28 mouse cellular contexts compared by ENCODE assay signal in the genomic region with DNA sequence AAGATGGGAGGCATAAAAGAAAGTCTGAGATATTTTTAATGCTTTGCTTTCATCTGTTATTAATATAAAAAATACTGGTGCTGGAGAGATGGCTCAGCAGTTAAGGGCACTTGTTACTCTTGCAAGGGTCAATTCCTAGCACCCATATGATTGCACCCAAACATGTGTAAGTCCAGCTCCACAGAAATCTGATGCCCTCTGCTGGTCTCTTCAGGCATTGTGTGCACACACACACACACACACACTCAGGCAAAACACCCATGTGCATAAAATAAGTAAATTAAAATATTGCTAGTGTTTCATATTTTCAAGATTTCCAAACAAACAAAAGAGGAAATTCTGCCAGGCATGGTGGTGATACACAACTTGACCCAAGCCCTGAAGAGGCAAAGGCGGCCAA. TPM values are rescaled to one million over a fixed set of nuclear protein-coding genes. Genes with fewer than 3 reads are reported as not detected.
DNase-seq lines count a peak whose midpoint lies in the region; ATAC-seq and TF ChIP-seq lines count a peak whose summit lies in the region.
"Had no signal": no experiment of that assay in that cellular context is flagged by ENCODE, and none has a peak within 500 bp of the region (broad histone marks: within the 10 kb centered on the region; RNA-seq: fewer than 3 reads in every experiment).

No protein-coding gene starts in this region.

- no peak overlapping the region for H3K4me3 ChIP-seq in forebrain, postnatal 0 days (ENCODE audit: low read depth, low read length)
- H3K4me3 ChIP-seq in forebrain, embryonic 11.5 days (ENCODE audit: low read depth, low read length): no peak overlapping the region
- no peak overlapping the region for H3K4me3 ChIP-seq in kidney, postnatal 0 days (replicated peaks; ENCODE audit: low read depth, low read length)
- no peak overlapping the region for H3K4me3 ChIP-seq in kidney, embryonic 16.5 days (ENCODE audit: low read length)
- H3K4me3 ChIP-seq in midbrain, postnatal 0 days (ENCODE audit: low read depth, low read length): no peak overlapping the region
- H3K4me3 ChIP-seq in midbrain, embryonic 16.5 days (ENCODE audit: low read depth, low read length): no peak overlapping the region
- H3K4me3 ChIP-seq: forebrain, embryonic 13.5 days; gastrocnemius, adult 2 months; hindbrain, embryonic 10.5 days; limb, embryonic 10.5 days; megakaryocyte, embryonic 14.5 days; midbrain, embryonic 13.5 days; neural tube, embryonic 12.5 days had no signal

- no peak overlapping the region for H3K4me2 ChIP-seq in forebrain, postnatal 0 days (ENCODE audit: low read depth)
- no peak overlapping the region for H3K4me2 ChIP-seq in forebrain, embryonic 11.5 days (ENCODE audit: low read depth, low read length, severe bottlenecking)
- H3K4me2 ChIP-seq in kidney, postnatal 0 days (ENCODE audit: low read length): no peak overlapping the region
- H3K4me2 ChIP-seq in kidney, embryonic 16.5 days (replicated peaks; ENCODE audit: low read depth, low read length): no peak overlapping the region
- H3K4me2 ChIP-seq in midbrain, postnatal 0 days (ENCODE audit: low read depth, low read length, poor library complexity, severe bottlenecking): no peak overlapping the region
- H3K4me2 ChIP-seq in midbrain, embryonic 16.5 days (ENCODE audit: low read length): no peak overlapping the region
- H3K4me2 ChIP-seq: forebrain, embryonic 13.5 days; midbrain, embryonic 13.5 days; neural tube, embryonic 12.5 days had no signal

- H3K27ac ChIP-seq in forebrain, postnatal 0 days (ENCODE audit: low read depth, low read length): no peak overlapping the region
- H3K27ac ChIP-seq in forebrain, embryonic 11.5 days (ENCODE audit: low read depth, low read length): no peak overlapping the region
- H3K27ac ChIP-seq in kidney, postnatal 0 days: no peak overlapping the region
- H3K27ac ChIP-seq in kidney, embryonic 16.5 days (ENCODE audit: low read length): no peak overlapping the region
- H3K27ac ChIP-seq in midbrain, postnatal 0 days (ENCODE audit: low read depth, low read length): no peak overlapping the region
- H3K27ac ChIP-seq in midbrain, embryonic 16.5 days (ENCODE audit: low read length): no peak overlapping the region
- H3K27ac ChIP-seq: forebrain, embryonic 13.5 days; gastrocnemius, adult 2 months; hindbrain, embryonic 10.5 days; limb, embryonic 10.5 days; midbrain, embryonic 13.5 days; neural tube, embryonic 12.5 days had no signal

- no peak for ATAC-seq in forebrain, postnatal 0 days
- ATAC-seq in forebrain, embryonic 11.5 days (replicated peaks; ENCODE audit: low FRiP score): no peak
- no peak for ATAC-seq in kidney, postnatal 0 days (replicated peaks; ENCODE audit: low FRiP score, low read depth)
- no peak for ATAC-seq in kidney, embryonic 16.5 days (ENCODE audit: low FRiP score, low TSS enrichment)
- no peak for ATAC-seq in midbrain, postnatal 0 days (ENCODE audit: low FRiP score)
- ATAC-seq in midbrain, embryonic 16.5 days: no peak
- ATAC-seq: forebrain, embryonic 13.5 days; midbrain, embryonic 13.5 days had no signal

- WGBS in forebrain, postnatal 0 days: 100% methylated on average over 1 of the region's 1 CpGs
- 89% methylated on average over 1 of the region's 1 CpGs for WGBS in forebrain, embryonic 11.5 days
- WGBS in kidney, postnatal 0 days: 100% methylated on average over 1 of the region's 1 CpGs
- WGBS in kidney, embryonic 16.5 days: 100% methylated on average over 1 of the region's 1 CpGs
- 100% methylated on average over 1 of the region's 1 CpGs for WGBS in midbrain, postnatal 0 days
- 100% methylated on average over 1 of the region's 1 CpGs for WGBS in midbrain, embryonic 16.5 days

- H3K9me3 ChIP-seq in forebrain, postnatal 0 days (ENCODE audit: low read length): no peaks in the 10 kb centered on the region
- no peaks in the 10 kb centered on the region for H3K9me3 ChIP-seq in forebrain, embryonic 11.5 days (ENCODE audit: control insufficient read depth, low read length)
- no peaks in the 10 kb centered on the region for H3K9me3 ChIP-seq in kidney, postnatal 0 days (replicated peaks; ENCODE audit: low read length)
- H3K9me3 ChIP-seq in kidney, embryonic 16.5 days (ENCODE audit: low read length): no peaks in the 10 kb centered on the region
- H3K9me3 ChIP-seq in midbrain, postnatal 0 days (ENCODE audit: low read length): no peaks in the 10 kb centered on the region
- H3K9me3 ChIP-seq in midbrain, embryonic 16.5 days (replicated peaks; ENCODE audit: control insufficient read depth, low read length, poor library complexity, severe bottlenecking): no peaks in the 10 kb centered on the region
- H3K9me3 ChIP-seq: forebrain, embryonic 13.5 days; hindbrain, embryonic 10.5 days; limb, embryonic 10.5 days; midbrain, embryonic 13.5 days; neural tube, embryonic 12.5 days had no signal

- H3K36me3 ChIP-seq in forebrain, postnatal 0 days (ENCODE audit: insufficient read depth): peaks cover 52% of the 10 kb centered on the region
- H3K36me3 ChIP-seq in forebrain, embryonic 11.5 days (ENCODE audit: control insufficient read depth, insufficient read depth, low read length): peaks cover 19% of the 10 kb centered on the region
- no peaks in the 10 kb centered on the region for H3K36me3 ChIP-seq in kidney, postnatal 0 days (ENCODE audit: insufficient read depth, low read length)
- peaks cover 4% of the 10 kb centered on the region; the same call in 1 of the 2 replicates for H3K36me3 ChIP-seq in kidney, embryonic 16.5 days (ENCODE audit: insufficient read depth, low read length)
- peaks cover 39% of the 10 kb centered on the region for H3K36me3 ChIP-seq in midbrain, postnatal 0 days (ENCODE audit: insufficient read depth, low read length)
- peaks cover 33% of the 10 kb centered on the region for H3K36me3 ChIP-seq in midbrain, embryonic 16.5 days (ENCODE audit: control insufficient read depth, insufficient read depth, low read length)

- H3K4me1 ChIP-seq in forebrain, postnatal 0 days (ENCODE audit: insufficient read depth): no peaks in the 10 kb centered on the region
- H3K4me1 ChIP-seq in forebrain, embryonic 11.5 days (replicated peaks; ENCODE audit: control insufficient read depth, insufficient read depth, low read length): no peaks in the 10 kb centered on the region; the same call in 1 of the 2 replicates
- no peaks in the 10 kb centered on the region for H3K4me1 ChIP-seq in kidney, postnatal 0 days (replicated peaks; ENCODE audit: insufficient read depth, low read length)
- peaks cover 7% of the 10 kb centered on the region for H3K4me1 ChIP-seq in kidney, embryonic 16.5 days (ENCODE audit: insufficient read depth, low read length)
- no peaks in the 10 kb centered on the region for H3K4me1 ChIP-seq in midbrain, postnatal 0 days (ENCODE audit: insufficient read depth, low read length)
- peaks cover 4% of the 10 kb centered on the region; the same call in 1 of the 2 replicates for H3K4me1 ChIP-seq in midbrain, embryonic 16.5 days (ENCODE audit: control insufficient read depth, insufficient read depth, low read length)

- H3K9ac ChIP-seq in forebrain, postnatal 0 days: no peak overlapping the region
- no peak overlapping the region for H3K9ac ChIP-seq in forebrain, embryonic 11.5 days (ENCODE audit: low read length)
- no peak overlapping the region for H3K9ac ChIP-seq in kidney, postnatal 0 days (ENCODE audit: low read depth, low read length)
- no peak overlapping the region for H3K9ac ChIP-seq in kidney, embryonic 16.5 days (replicated peaks; ENCODE audit: low read length)
- no peak overlapping the region for H3K9ac ChIP-seq in midbrain, postnatal 0 days (replicated peaks; ENCODE audit: low read length, poor library complexity, severe bottlenecking)
- H3K9ac ChIP-seq in midbrain, embryonic 16.5 days (ENCODE audit: low read depth, low read length): no peak overlapping the region
- H3K9ac ChIP-seq: forebrain, embryonic 13.5 days; midbrain, embryonic 13.5 days; neural tube, embryonic 12.5 days had no signal

- H3K27me3 ChIP-seq in forebrain, postnatal 0 days (ENCODE audit: insufficient read depth, low read length): no peaks in the 10 kb centered on the region
- H3K27me3 ChIP-seq in forebrain, embryonic 11.5 days (ENCODE audit: control insufficient read depth, insufficient read depth, low read length): no peaks in the 10 kb centered on the region
- no peaks in the 10 kb centered on the region for H3K27me3 ChIP-seq in kidney, postnatal 0 days (ENCODE audit: insufficient read depth, low read length)
- no peaks in the 10 kb centered on the region for H3K27me3 ChIP-seq in kidney, embryonic 16.5 days (ENCODE audit: insufficient read depth, low read length)
- no peaks in the 10 kb centered on the region for H3K27me3 ChIP-seq in midbrain, postnatal 0 days (ENCODE audit: insufficient read depth, low read length)
- no peaks in the 10 kb centered on the region for H3K27me3 ChIP-seq in midbrain, embryonic 16.5 days (ENCODE audit: control insufficient read depth, insufficient read depth, low read depth, low read length)
- H3K27me3 ChIP-seq: forebrain, embryonic 13.5 days; midbrain, embryonic 13.5 days; neural tube, embryonic 12.5 days had no signal

- peak; percentile 57 for TF ChIP-seq CTCF in forebrain, postnatal 0 days (IDR thresholded peaks at IDR 0.05; ENCODE audit: low read depth)
- TF ChIP-seq CTCF in kidney, postnatal 0 days (IDR thresholded peaks at IDR 0.05; ENCODE audit: low read depth): peak; percentile 27; the same call in 1 of the 2 replicates
- TF ChIP-seq CTCF in midbrain, postnatal 0 days (IDR thresholded peaks at IDR 0.05): peak; percentile 60

- no peak for DNase-seq in forebrain, postnatal 0 days
- no peak for DNase-seq in forebrain, embryonic 11.5 days (ENCODE audit: low spot score)
- DNase-seq in kidney, postnatal 0 days (ENCODE audit: low spot score): no peak
- DNase-seq in midbrain, postnatal 0 days (ENCODE audit: low spot score): no peak
- DNase-seq in layer of hippocampus, adult 18-20 months (ENCODE audit: low spot score in 2 of 2): no peak
- DNase-seq: adrenal gland, postnatal 10 days; cerebellum, adult 9-11 months; gastrocnemius, adult 2 months; heart, postnatal 10 days; kidney, adult 8-10 months; kidney, postnatal 36 days; layer of hippocampus, adult 9-11 months; lung, adult 2 months; lung, postnatal 36 days; right cerebral cortex, postnatal 14 days had no signal

RNA-seq across cellular contexts. Expression of a gene that starts 2.0 kb away (rescaled TPM):
- not detected in 2 replicates for total RNA-seq in forebrain, postnatal 0 days (2014; rRNA removed)
- polyA plus RNA-seq in forebrain, postnatal 0 days (2015; fragmentation: Nextera tagmentation; extraction: Ambion mirVana): not detected in 2 replicates
- 0.39 TPM in 1 of 2 replicates, not detected in the other for polyA plus RNA-seq in forebrain, embryonic 11.5 days (2014; fragmentation: Nextera tagmentation; extraction: Ambion mirVana)
- 0.32 TPM in 1 of 2 replicates, not detected in the other for polyA plus RNA-seq in kidney, postnatal 0 days (2015; fragmentation: Nextera tagmentation; extraction: Ambion mirVana)
- not detected in 2 replicates for polyA plus RNA-seq in kidney, embryonic 16.5 days (2015; fragmentation: Nextera tagmentation; extraction: Ambion mirVana)
- not detected in 2 replicates for total RNA-seq in midbrain, postnatal 0 days (2014; rRNA removed)
- polyA plus RNA-seq in midbrain, postnatal 0 days (2015; fragmentation: Nextera tagmentation; extraction: Ambion mirVana): not detected in 2 replicates
- not detected in 2 replicates for polyA plus RNA-seq in midbrain, embryonic 16.5 days (2015; fragmentation: Nextera tagmentation; extraction: Ambion mirVana)
- not detected for total RNA-seq in layer of hippocampus, adult 18-20 months (2021)
- total RNA-seq: adrenal gland, postnatal 10 days; gastrocnemius, adult 2 months; gastrocnemius, postnatal 4 days; heart, postnatal 10 days; liver, adult 2 months had no signal
- polyA plus RNA-seq: embryonic facial prominence, embryonic 11.5 days; forebrain, embryonic 13.5 days; frontal cortex, adult 2 months; hindbrain, embryonic 10.5 days; limb, embryonic 10.5 days; liver, adult 2 months; lung, adult 2 months; neural tube, embryonic 12.5 days; thymus, postnatal 0 days had no signal

RNA-seq across cellular contexts. Expression of a gene that starts 29.6 kb away (rescaled TPM):
- 37.9 and 47.1 TPM in 2 replicates for total RNA-seq in forebrain, postnatal 0 days (2014; rRNA removed)
- polyA plus RNA-seq in forebrain, postnatal 0 days (2015; fragmentation: Nextera tagmentation; extraction: Ambion mirVana): 39.2 and 48.8 TPM in 2 replicates
- 96.1 and 109 TPM in 2 replicates for polyA plus RNA-seq in forebrain, embryonic 11.5 days (2014; fragmentation: Nextera tagmentation; extraction: Ambion mirVana)
- 92.2 and 99.7 TPM in 2 replicates for polyA plus RNA-seq in kidney, postnatal 0 days (2015; fragmentation: Nextera tagmentation; extraction: Ambion mirVana)
- 127 TPM in 2 replicates for polyA plus RNA-seq in kidney, embryonic 16.5 days (2015; fragmentation: Nextera tagmentation; extraction: Ambion mirVana)
- 34.6 and 43.6 TPM in 2 replicates for total RNA-seq in midbrain, postnatal 0 days (2014; rRNA removed)
- 42.1 and 43.5 TPM in 2 replicates for polyA plus RNA-seq in midbrain, postnatal 0 days (2015; fragmentation: Nextera tagmentation; extraction: Ambion mirVana)
- polyA plus RNA-seq in midbrain, embryonic 16.5 days (2015; fragmentation: Nextera tagmentation; extraction: Ambion mirVana): 45.7 and 49.8 TPM in 2 replicates
- 10 to 100 TPM; 30.4 to 30.7 TPM for total RNA-seq in layer of hippocampus, adult 18-20 months (2021)

RNA-seq across cellular contexts. Expression of a gene that starts 42.9 kb away (rescaled TPM):
- 3.3 and 6.9 TPM in 2 replicates for total RNA-seq in forebrain, postnatal 0 days (2014; rRNA removed)
- 2.9 and 3.0 TPM in 2 replicates for polyA plus RNA-seq in forebrain, postnatal 0 days (2015; fragmentation: Nextera tagmentation; extraction: Ambion mirVana)
- polyA plus RNA-seq in forebrain, embryonic 11.5 days (2014; fragmentation: Nextera tagmentation; extraction: Ambion mirVana): 5.5 and 6.7 TPM in 2 replicates
- 6.0 and 6.7 TPM in 2 replicates for polyA plus RNA-seq in kidney, postnatal 0 days (2015; fragmentation: Nextera tagmentation; extraction: Ambion mirVana)
- 7.6 and 7.8 TPM in 2 replicates for polyA plus RNA-seq in kidney, embryonic 16.5 days (2015; fragmentation: Nextera tagmentation; extraction: Ambion mirVana)
- total RNA-seq in midbrain, postnatal 0 days (2014; rRNA removed): 4.3 and 6.5 TPM in 2 replicates
- polyA plus RNA-seq in midbrain, postnatal 0 days (2015; fragmentation: Nextera tagmentation; extraction: Ambion mirVana): 4.0 and 4.5 TPM in 2 replicates
- polyA plus RNA-seq in midbrain, embryonic 16.5 days (2015; fragmentation: Nextera tagmentation; extraction: Ambion mirVana): 3.4 and 3.7 TPM in 2 replicates
- total RNA-seq in layer of hippocampus, adult 18-20 months (2021): 10 to 100 TPM; 25.9 to 30.3 TPM
